Mouse (Mus musculus) liver, embryonic 14.5 days (tissue): ENCODE results near the gene Cdsn. TPM values are rescaled to one million over a fixed set of nuclear protein-coding genes. Genes with fewer than 3 reads are reported as not detected.

Experiments used
- ATAC-seq: fragments of 200-750 bp; cut with Nextera tagmentation; 2 replicates; pipeline ENCODE4 v1.8.0; 2017; ENCODE audit warnings: moderate number of reproducible peaks, mild to moderate bottlenecking, moderate library complexity; ENCODE audit not compliant: insufficient read depth
- DNase-seq, 3 experiments: peaks; one replicate each; pipeline ENCODE4 v3.0.0-alpha.2; 2012 to 2013; ENCODE audit warnings: low read depth in 3 of 3, low spot score in 3 of 3
- H3K27ac ChIP-seq: fragments of 300-500 bp; sonication (generic); 2 replicates; pipeline ENCODE4 v1.5.1; 2014; ENCODE audit warnings: moderate library complexity, mild to moderate bottlenecking, control low read depth, inconsistent platforms
- H3K27me3 ChIP-seq: fragments of 300-500 bp; sonication (generic); 2 replicates; pipeline ENCODE4 v1.6.1; 2014; ENCODE audit warnings: mild to moderate bottlenecking, low read length, moderate library complexity; ENCODE audit not compliant: control insufficient read depth, insufficient read depth
- H3K36me3 ChIP-seq: fragments of 300-500 bp; sonication (generic); replicated peaks from 2 replicates; pipeline ENCODE4 v1.6.1; 2014; ENCODE audit warnings: low read depth; ENCODE audit not compliant: control insufficient read depth, insufficient read depth
- H3K4me1 ChIP-seq, 2 experiments: fragments of 200-500 bp in 1 of 2; fragments of 300-500 bp in 1 of 2; sonication (generic) in 1 of 2; replicated peaks; 2 replicates each; pipeline ENCODE4 v1.6.1; 2012 to 2014; ENCODE audit warnings: antibody characterized with exemption in 1 of 2, inconsistent platforms in 1 of 2, low read length in 1 of 2; ENCODE audit not compliant: control insufficient read depth in 2 of 2, insufficient read depth in 2 of 2
- H3K4me2 ChIP-seq: fragments of 300-500 bp; sonication (generic); 2 replicates; pipeline ENCODE4 v1.6.1; 2014; ENCODE audit warnings: low read depth, mild to moderate bottlenecking, control low read depth, moderate library complexity
- H3K4me3 ChIP-seq, 2 experiments: fragments of 200-500 bp in 1 of 2; fragments of 300-500 bp in 1 of 2; sonication (generic) in 1 of 2; 2 replicates each; pipeline ENCODE4 v1.5.1; 2012 to 2014; ENCODE audit warnings: low read depth in 2 of 2, low read length in 2 of 2, mild to moderate bottlenecking in 2 of 2, control low read depth in 1 of 2, inconsistent platforms in 1 of 2, moderate library complexity in 1 of 2; ENCODE audit not compliant: insufficient read depth in 1 of 2
- H3K9ac ChIP-seq: fragments of 300-500 bp; sonication (generic); replicated peaks from 2 replicates; pipeline ENCODE4 v1.6.1; 2014; ENCODE audit warnings: mild to moderate bottlenecking, control low read depth, moderate library complexity
- H3K9me3 ChIP-seq: fragments of 300-500 bp; sonication (generic); 2 replicates; pipeline ENCODE4 v1.6.1; 2016; ENCODE audit warnings: low read length, mixed read lengths; ENCODE audit not compliant: control insufficient read depth
- CTCF ChIP-seq: IDR thresholded peaks from 2 replicates; pipeline ENCODE4 v1.5.1; 2016; ENCODE audit warnings: antibody characterized with exemption, low read depth, control low read depth
- EP300 ChIP-seq: IDR thresholded peaks from 2 replicates; pipeline ENCODE4 v1.6.1; 2016; ENCODE audit warnings: antibody characterized with exemption, low read depth
- WGBS: fragments of 180-500 bp; shearing (Covaris S2); extraction: QIAGEN DNeasy Blood & Tissue Kit; methylation state at CpG from one replicate; pipeline ENCODE4 v1.1.7; 2014; ENCODE audit not compliant: insufficient replicate concordance; 5-methylcytosine and 5-hydroxymethylcytosine counted together
- polyA plus RNA-seq, 2 experiments: library from polyadenylated mRNA; depleted of rRNA in 1 of 2; stranded (reverse) in 1 of 2; unstranded in 1 of 2; fragments of >200 nt; fragmentation: Nextera tagmentation in 1 of 2; extraction: Ambion mirVana in 1 of 2; gene quantifications; 2 replicates each; pipeline versions ENCODE4 v1.2.1 to v1.2.3; 2012 to 2014

Cdsn gene
- polyA plus RNA-seq, 2 experiments = not detected

GRCm38 (mm10) chr17:35554761-35555397 lies 3.0 kb downstream of the Cdsn start:
- H3K36me3 ChIP-seq = no peaks in the 10 kb centered on the region
- H3K9me3 ChIP-seq = no peaks in the 10 kb centered on the region
- H3K27me3 ChIP-seq = no peaks in the 10 kb centered on the region
- 71% methylated on average over 18 of the region's 18 CpGs for WGBS
- H3K4me2 ChIP-seq = no peak overlapping the region
- H3K4me1 ChIP-seq = no peaks in the 10 kb centered on the region
- no peak for TF ChIP-seq CTCF
- TF ChIP-seq EP300 = no peak
- H3K4me3 ChIP-seq = no peak overlapping the region
- no peak for DNase-seq
- H3K27ac ChIP-seq = no peak overlapping the region
- no peak for ATAC-seq
- no peak overlapping the region for H3K9ac ChIP-seq

- H3K4me3 ChIP-seq = no peak overlapping the region
- no peak overlapping the region for H3K4me2 ChIP-seq
- no peaks in the 10 kb centered on the region for H3K27me3 ChIP-seq
- WGBS = 71% methylated on average over 13 of the region's 13 CpGs
- H3K27ac ChIP-seq = no peak overlapping the region
- no peaks in the 10 kb centered on the region for H3K4me1 ChIP-seq
- DNase-seq = no peak
- H3K9ac ChIP-seq = no peak overlapping the region
- no peaks in the 10 kb centered on the region for H3K9me3 ChIP-seq
- ATAC-seq = no peak
- TF ChIP-seq CTCF (no peak), EP300 (no peak)
- H3K36me3 ChIP-seq = no peaks in the 10 kb centered on the region
Observed at GRCm38 (mm10) chr17:35556186-35556765, 4.3 kb downstream of the Cdsn start.

GRCm38 (mm10) chr17:35556812-35557211 lies 4.9 kb downstream of the Cdsn start:
- Histone ChIP-seq H3K4me3 (no peak overlapping the region), H3K4me2 (no peak overlapping the region), H3K9ac (no peak overlapping the region), H3K27ac (no peak overlapping the region), H3K4me1 (no peaks in the 10 kb centered on the region), H3K27me3 (no peaks in the 10 kb centered on the region), H3K9me3 (no peaks in the 10 kb centered on the region), H3K36me3 (no peaks in the 10 kb centered on the region)
- ATAC-seq = no peak
- DNase-seq = no peak
- 20% methylated on average over 5 of the region's 5 CpGs for WGBS
- TF ChIP-seq CTCF (peak; percentile 81), EP300 (no peak)

GRCm38 (mm10) chr17:35557351-35557750 lies 5.4 kb downstream of the Cdsn start:
- Histone ChIP-seq H3K27ac (no peak overlapping the region), H3K36me3 (no peaks in the 10 kb centered on the region), H3K4me2 (no peak overlapping the region), H3K4me3 (no peak overlapping the region), H3K9ac (no peak overlapping the region), H3K4me1 (no peaks in the 10 kb centered on the region), H3K9me3 (no peaks in the 10 kb centered on the region), H3K27me3 (no peaks in the 10 kb centered on the region)
- no peak for DNase-seq
- TF ChIP-seq EP300 = no peak
- TF ChIP-seq CTCF = no peak
- WGBS = 66% methylated on average over 9 of the region's 9 CpGs
- no peak for ATAC-seq

- no peak overlapping the region for H3K27ac ChIP-seq
- no peak for ATAC-seq
- WGBS = 35% methylated on average over 8 of the region's 8 CpGs
- no peaks in the 10 kb centered on the region for H3K9me3 ChIP-seq
- TF ChIP-seq EP300 = no peak
- no peak for TF ChIP-seq CTCF
- no peaks in the 10 kb centered on the region for H3K27me3 ChIP-seq
- H3K4me3 ChIP-seq = no peak overlapping the region
- H3K4me1 ChIP-seq = no peaks in the 10 kb centered on the region
- no peak overlapping the region for H3K9ac ChIP-seq
- no peak overlapping the region for H3K4me2 ChIP-seq
- no peaks in the 10 kb centered on the region for H3K36me3 ChIP-seq
- no peak for DNase-seq
Observed at GRCm38 (mm10) chr17:35558216-35558615, 6.3 kb downstream of the Cdsn start.
